Mouse (Mus musculus) bone marrow macrophage, adult 2 months (primary cell): ENCODE results near the gene Dock1. TPM values are rescaled to one million over a fixed set of nuclear protein-coding genes. Genes with fewer than 3 reads are reported as not detected.

Source experiments
- H3K27ac ChIP-seq: 2 replicates; pipeline ENCODE4 v1.5.1; 2012; ENCODE audit warnings: low read depth, low read length; ENCODE audit not compliant: insufficient read depth
- H3K4me1 ChIP-seq: 2 replicates; pipeline ENCODE4 v1.6.1; 2012; ENCODE audit warnings: low read length; ENCODE audit not compliant: control insufficient read depth, insufficient read depth
- H3K4me3 ChIP-seq: 2 replicates; pipeline ENCODE4 v1.5.1; 2012; ENCODE audit warnings: mild to moderate bottlenecking, low read length, moderate library complexity; ENCODE audit not compliant: insufficient read depth
- CTCF ChIP-seq: IDR thresholded peaks from 2 replicates; pipeline ENCODE4 v1.5.1; 2012; ENCODE audit warnings: low read depth, mild to moderate bottlenecking, low read length, moderate library complexity
- POLR2A ChIP-seq: IDR thresholded peaks from 2 replicates; pipeline ENCODE4 v1.6.1; 2012; ENCODE audit warnings: mild to moderate bottlenecking, low read depth, low read length, borderline replicate concordance
- polyA plus RNA-seq: library from polyadenylated mRNA; stranded (reverse); fragments of >200 nt; gene quantifications from 2 replicates; pipeline ENCODE4 v1.2.4, GENCODE M21; 2012; ENCODE audit not compliant: missing spikeins, insufficient read depth, insufficient read length

Gene Dock1
- polyA plus RNA-seq, 1 experiment = 19.9 TPM

DNA sequence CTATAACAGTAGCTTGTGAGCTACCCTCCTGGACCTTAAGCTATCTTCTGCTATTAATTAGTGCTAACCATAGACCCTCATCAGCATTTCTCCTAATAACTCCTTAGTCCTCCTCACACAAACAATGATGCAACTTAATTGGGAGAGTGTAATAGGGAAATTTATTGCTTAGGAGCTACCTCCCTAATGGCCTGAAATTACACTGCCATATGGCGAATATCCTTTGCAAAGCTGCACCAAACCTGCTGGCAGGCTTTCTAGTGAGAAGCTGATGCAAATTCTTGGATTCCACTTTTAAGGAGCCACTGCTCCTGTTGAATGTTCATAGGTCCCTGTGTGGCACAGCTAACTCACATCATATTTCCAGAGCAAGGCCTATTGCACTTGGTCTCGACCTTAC is 320.5 kb downstream of the Dock1 start:
- TF ChIP-seq CTCF (no peak), POLR2A (no peak)
- H3K27ac ChIP-seq = no peak overlapping the region
- H3K4me3 ChIP-seq = no peak overlapping the region
- peaks cover 5% of the 10 kb centered on the region for H3K4me1 ChIP-seq

DNA sequence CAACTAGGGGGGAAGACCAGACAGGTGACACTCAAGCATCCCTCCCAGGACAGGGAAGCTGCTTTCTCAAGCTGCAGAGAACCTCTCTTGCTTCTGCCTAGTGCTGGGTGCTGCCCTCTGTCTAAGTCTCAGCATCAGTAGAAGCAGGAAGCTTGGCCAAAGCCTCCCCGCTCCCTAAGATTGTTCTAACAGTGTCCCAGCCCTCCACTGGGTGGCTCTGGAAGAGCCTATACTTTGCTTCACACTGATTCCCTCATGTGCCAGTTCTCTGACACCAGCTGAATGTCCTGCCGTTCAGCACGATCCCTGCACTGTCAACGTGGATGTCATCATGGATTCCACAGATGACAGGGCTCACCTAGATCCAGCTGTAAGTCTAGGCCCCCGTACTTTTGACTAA is 324.5 kb downstream of the Dock1 start:
- no peak overlapping the region for H3K27ac ChIP-seq
- H3K4me3 ChIP-seq = no peak overlapping the region
- no peak for TF ChIP-seq POLR2A
- TF ChIP-seq CTCF = no peak
- H3K4me1 ChIP-seq = peaks cover 5% of the 10 kb centered on the region

DNA sequence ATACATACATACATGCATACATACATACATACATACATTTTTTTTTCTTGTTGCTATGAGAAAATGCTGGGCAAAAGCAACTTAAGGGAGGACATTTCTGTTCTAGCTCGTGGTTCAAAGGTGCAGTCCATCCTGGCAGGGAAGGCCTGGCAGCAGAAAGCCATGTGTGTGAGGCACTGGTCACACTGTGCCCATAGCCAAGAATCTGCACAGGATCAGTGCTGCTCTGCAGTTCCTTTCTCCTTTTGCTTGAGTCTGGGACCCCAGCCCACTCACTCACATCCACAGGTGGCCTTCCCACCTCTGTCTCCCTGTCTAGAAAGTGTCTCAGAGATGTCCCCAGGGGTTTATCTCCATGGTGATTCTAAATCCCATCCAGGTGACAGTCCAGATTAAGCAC is 331.8 kb downstream of the Dock1 start:
- H3K27ac ChIP-seq = no peak overlapping the region
- H3K4me1 ChIP-seq = no peaks in the 10 kb centered on the region
- H3K4me3 ChIP-seq = no peak overlapping the region
- TF ChIP-seq CTCF (no peak), POLR2A (no peak)

DNA sequence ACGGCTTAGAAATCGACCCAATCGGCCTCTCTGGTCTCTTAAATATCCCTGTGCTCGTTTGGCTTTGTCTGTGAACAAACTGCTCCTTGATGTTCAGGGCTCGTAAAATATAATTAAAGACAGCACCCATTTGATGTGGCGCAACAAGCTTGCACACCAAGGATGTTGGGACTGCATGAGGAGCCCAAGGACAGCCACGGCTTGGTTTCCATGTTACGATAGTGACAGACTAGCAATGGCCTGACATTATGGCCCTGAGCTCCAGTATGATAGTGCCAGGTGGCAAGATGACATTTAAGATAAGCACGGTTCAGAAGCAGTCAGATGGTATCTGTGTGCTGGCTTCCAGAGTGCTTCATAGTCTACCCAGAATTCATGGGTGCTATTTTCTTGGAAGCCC is 332.4 kb downstream of the Dock1 start:
- Histone ChIP-seq H3K27ac (no peak overlapping the region), H3K4me1 (no peaks in the 10 kb centered on the region), H3K4me3 (no peak overlapping the region)
- TF ChIP-seq POLR2A (no peak), CTCF (no peak)

GRCm38 (mm10) chr7:135005964-135006560 is 335.6 kb downstream of the Dock1 start:
- TF ChIP-seq CTCF = no peak
- TF ChIP-seq POLR2A = no peak
- Histone ChIP-seq H3K4me1 (no peaks in the 10 kb centered on the region), H3K4me3 (no peak overlapping the region), H3K27ac (no peak overlapping the region)

DNA sequence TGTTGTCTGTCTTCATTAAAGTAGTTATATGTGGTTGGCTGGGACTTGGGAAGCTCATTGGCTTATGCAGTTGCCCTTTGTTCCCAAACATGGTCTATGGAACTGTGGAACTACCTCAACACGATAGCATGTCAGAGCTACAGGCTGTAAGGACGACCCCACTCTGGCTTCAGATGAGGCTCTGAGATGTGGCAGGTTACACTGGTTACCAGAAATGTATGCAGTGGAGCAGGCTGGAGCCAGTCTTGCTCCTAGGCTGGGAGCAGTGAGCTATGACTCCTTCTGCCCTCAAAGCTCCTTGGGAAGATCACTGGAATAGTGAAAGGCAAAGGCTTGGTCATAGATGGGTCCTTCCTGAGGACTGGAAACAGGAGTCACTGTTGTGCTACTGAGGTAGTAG is 337.6 kb downstream of the Dock1 start:
- H3K4me3 ChIP-seq = no peak overlapping the region
- TF ChIP-seq POLR2A (no peak), CTCF (no peak)

DNA sequence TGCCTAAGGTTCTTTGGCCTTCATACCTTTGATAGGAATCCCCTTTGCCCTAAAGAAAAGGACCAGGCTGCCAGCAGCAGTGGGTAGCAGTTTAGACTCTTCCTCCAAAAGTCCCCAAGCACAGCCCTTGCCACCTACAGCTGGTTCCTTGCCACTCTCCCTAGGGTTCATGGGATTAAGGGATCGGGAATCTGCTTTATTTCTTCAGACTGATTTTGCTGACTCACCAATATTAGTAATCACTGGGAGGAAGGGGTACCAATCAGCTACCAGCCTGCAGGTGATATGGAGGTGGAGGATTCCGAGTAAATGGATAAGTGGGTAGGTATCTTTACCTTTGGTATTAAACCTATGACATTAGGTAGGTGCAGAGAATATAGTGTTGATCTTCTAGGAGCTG is 340.5 kb downstream of the Dock1 start:
- Histone ChIP-seq H3K4me3 (no peak overlapping the region), H3K27ac (no peak overlapping the region)
- TF ChIP-seq POLR2A (no peak), CTCF (no peak)

More for the DNA sequence above, 337.6 kb downstream of the Dock1 start:
- H3K27ac ChIP-seq = no peak overlapping the region
- no peaks in the 10 kb centered on the region; the same call in 1 of the 2 replicates for H3K4me1 ChIP-seq

DNA sequence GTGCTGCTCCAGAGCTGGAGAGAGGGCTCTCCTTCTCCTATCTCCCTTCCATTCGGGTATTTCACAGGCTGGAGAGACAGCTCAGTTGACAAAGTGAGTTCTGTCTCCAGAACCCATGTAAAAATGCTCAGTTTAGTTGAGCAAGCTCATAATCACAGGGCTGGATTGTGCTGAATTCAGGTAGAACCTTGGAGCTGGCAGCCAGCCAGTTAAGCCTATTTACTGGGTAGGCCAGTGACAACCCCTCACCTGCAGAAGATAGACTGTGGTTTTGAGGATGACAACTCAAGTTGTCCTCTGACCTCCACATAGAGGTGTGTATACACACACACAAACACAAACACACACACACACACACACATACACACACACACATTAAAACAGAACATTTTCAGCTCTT is 347.1 kb downstream of the Dock1 start:
- no peak overlapping the region for H3K27ac ChIP-seq
- TF ChIP-seq CTCF (no peak), POLR2A (no peak)
- H3K4me3 ChIP-seq = no peak overlapping the region
- peaks cover 22% of the 10 kb centered on the region for H3K4me1 ChIP-seq

More for the DNA sequence above, 340.5 kb downstream of the Dock1 start:
- H3K4me1 ChIP-seq = peaks cover 6% of the 10 kb centered on the region

DNA sequence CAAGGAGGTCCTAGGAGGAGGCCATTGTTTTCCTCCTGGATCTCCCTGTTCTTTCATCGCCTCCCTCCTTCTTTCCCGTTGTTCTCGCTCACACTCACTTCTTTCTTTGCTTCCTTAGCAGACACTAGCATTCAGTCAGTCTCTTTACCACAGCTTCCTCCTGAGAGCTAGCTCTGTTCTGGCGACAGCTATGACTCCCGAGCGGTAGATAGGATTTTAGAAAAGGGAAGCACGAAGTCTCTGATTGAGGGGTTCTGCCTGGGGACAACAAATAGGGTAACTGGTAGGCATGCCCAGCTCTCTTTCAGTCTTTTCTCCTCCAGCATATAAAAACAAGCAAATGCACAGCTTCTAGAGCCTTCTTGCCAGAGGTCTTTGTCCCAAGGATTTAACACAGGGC is 350.3 kb downstream of the Dock1 start:
- Histone ChIP-seq H3K4me1 (peaks cover 16% of the 10 kb centered on the region), H3K27ac (no peak overlapping the region), H3K4me3 (no peak overlapping the region)
- TF ChIP-seq POLR2A (no peak), CTCF (no peak)

DNA sequence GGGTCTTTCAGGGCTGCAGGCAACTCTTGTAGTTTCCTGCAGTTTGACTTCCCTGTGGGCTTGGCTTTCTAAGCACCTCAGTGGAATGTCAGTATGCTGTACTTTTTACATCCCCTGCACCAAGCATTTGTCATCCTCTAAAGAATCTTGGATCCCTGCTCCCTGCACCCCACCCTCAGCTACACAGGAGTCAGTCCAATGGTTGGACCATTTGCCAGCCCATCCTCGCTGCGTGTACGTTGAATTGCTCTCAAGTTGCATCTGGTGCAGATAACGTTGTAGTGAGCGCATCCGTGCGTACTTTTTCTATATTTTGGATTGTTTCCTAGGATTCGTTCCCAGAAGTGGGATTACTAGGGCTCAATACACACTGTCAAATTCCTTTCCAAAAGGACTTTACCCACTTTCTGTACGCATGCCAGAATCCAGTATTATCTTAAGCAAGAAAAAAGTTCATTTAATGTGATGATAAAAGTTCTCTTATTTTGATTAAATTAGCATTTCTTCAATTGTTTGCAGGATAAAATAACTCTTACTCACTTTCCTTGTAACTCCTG is 351.2 kb downstream of the Dock1 start:
- peaks cover 16% of the 10 kb centered on the region for H3K4me1 ChIP-seq
- no peak for TF ChIP-seq CTCF
- no peak for TF ChIP-seq POLR2A
- H3K4me3 ChIP-seq = no peak overlapping the region
- H3K27ac ChIP-seq = no peak overlapping the region
